Mouse (Mus musculus): ENCODE measurements around the gene Hist1h3g.

The Hist1h3g gene

GRCm38 (mm10) chr13:23581408-23582218, 46.4 kb downstream of the Hist1h3g start, which contains the start of gene Hist1h4d:
Hist1h4d (plus strand) TSS chr13:23581598.
- peak; percentile 95 to 96 for DNase-seq

GRCm38 (mm10) chr13:23582219-23583056, 47.2 kb downstream of the Hist1h3g start:
- DNase-seq, result no peak

DNA sequence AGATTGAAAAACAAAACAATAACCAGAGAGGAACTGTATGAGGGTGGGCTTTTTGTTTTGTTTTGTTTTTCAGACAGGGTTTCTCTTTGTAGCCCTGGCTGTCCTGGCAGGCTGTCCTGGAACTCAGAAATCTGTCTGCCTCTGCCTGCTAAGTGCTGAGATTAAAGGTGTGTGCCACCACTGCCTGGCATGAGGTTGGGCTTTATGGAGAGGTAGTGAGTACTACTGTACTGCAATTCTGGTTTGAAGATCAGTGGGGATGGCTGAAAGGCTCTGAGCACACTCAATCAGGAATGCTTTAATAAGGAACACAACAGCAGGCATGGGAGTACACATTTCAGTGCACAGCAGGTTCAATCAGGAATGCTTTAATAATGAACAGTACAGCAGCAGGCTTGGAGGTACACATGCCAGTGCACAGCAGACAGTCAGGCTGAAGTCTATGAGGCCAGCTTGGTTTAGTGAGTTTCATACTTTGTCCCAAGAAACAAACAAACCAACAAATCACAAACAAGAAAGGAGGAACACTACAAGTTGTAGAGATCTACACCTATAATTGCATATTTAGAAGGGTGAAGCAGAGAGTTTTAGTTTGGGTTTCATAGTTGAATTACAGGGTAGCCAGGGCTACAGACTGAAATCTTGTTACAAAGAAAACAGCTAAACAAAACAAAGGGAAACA, 48.3 kb downstream of the Hist1h3g start:
- no peak for DNase-seq

DNA sequence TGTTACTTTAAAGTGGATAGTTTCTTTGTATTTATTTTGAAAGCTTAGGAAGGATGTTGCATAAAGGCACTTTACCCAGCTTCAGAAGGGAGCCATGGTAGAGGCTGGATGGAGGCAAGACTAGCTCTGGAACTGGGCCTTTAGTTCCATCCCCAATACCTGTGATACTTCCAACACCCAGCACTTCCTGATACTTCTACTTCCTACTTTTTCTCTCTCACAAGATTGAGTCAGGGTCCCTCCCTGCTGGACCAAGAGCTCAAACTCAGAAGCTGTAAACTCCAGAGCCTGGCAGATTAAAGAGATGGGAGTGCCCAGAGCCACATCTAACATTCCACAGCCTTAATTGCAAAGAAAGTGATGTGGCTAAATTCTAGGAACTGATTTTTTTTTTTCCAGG, 49.1 kb downstream of the Hist1h3g start:
- no peak for DNase-seq

DNA sequence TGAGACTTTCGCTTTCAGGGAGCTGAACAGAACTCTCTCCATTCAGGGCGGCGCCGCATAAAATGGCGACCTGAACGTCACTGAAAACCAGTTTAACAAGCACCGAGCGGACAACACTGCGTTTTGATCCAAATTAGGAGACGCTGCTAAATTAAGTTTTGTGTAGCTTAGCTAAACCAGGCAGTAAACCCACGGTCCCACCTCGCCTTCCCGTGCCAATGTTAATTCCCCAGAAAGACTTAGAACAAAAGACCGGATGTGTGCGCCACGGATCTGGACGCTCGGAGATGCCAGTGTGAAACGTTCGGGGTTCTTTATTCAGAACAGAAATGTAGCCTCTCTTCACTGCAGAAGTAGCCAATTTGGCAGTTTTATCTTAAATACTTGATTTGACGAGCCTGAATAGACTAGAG, 49.8 kb downstream of the Hist1h3g start:
- DNase-seq, result peak; percentile 54 to 60

All from kidney, adult 8-10 months (tissue).